Mouse (Mus musculus): Measurements from ENCODE around the gene Tspan31.

GRCm38 (mm10) chr10:127091507-127092396, 21.7 kb upstream of the Tspan31 start:
- TF ChIP-seq CTCF (conservative IDR thresholded peaks at IDR 0.05; ENCODE audit: low read length), result no peak
- TF ChIP-seq POU5F1 (IDR thresholded peaks at IDR 0.05; ENCODE audit: borderline replicate concordance, low read length), result no peak
